Mouse (Mus musculus): ENCODE data around the gene H2al2a. TPM values are rescaled to one million over a fixed set of nuclear protein-coding genes. Genes with fewer than 3 reads are reported as not detected.

H2al2a gene
- polyA plus RNA-seq, 1 experiment from 2014 or later: not detected

DNA sequence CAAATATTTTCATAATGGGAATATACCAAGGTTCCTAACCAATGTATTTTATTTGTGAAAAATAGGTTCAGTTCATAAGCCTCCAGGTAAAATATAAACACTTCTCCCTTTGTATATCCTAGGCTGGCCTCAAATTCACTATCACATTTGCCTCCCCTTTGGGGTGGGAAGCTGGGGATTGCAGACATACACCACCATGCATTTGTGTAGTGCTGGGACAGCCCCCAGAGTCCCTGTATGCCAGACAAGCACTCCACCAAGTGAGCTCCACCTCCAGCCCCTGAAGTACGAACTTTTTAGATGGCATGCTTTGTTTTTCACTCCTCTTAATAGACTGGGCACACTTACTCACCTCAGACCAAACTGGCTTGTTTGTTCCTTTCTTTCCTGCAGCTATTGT is 26.1 kb upstream of the H2al2a start:
- Histone ChIP-seq H3K36me3 (replicated peaks) (no peaks in the 10 kb centered on the region; the same call in 1 of the 2 replicates), H3K9me3 (no peaks in the 10 kb centered on the region), H3K4me1 (peaks cover 49% of the 10 kb centered on the region), H3K27me3 (ENCODE audit: poor library complexity, severe bottlenecking) (no peaks in the 10 kb centered on the region), H3K4me3 (no peak overlapping the region), H3K27ac (no peak overlapping the region)
- 60% methylated on average over 1 of the region's 1 CpGs for WGBS
- no peak for DNase-seq (ENCODE audit: extremely low spot score, low spot score)

DNA sequence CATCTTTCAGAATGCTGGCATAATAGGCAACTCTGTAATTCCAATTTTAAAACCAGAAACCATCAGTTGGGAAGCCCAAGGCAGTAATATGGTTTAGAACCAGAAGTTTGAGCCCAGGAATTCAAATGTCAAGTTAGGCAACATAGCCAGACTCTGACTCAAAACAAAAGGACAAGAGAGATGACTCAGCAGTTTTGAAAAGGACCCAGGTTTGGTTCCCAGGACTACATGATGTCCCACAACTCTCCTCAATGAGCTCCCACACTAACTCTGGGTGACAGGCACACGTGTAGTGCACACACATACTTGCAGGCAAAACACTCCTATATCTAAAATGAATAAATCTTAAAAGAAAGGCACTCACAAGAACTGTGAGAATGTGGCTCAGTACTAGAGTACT is 22.4 kb upstream of the H2al2a start:
- peaks cover 12% of the 10 kb centered on the region for H3K4me1 ChIP-seq
- no peak overlapping the region for H3K4me3 ChIP-seq
- H3K27me3 ChIP-seq (ENCODE audit: poor library complexity, severe bottlenecking): no peaks in the 10 kb centered on the region
- no peak for DNase-seq (ENCODE audit: extremely low spot score, low spot score)
- H3K36me3 ChIP-seq (replicated peaks): no peaks in the 10 kb centered on the region; the same call in 1 of the 2 replicates
- H3K9me3 ChIP-seq: no peaks in the 10 kb centered on the region
- 78% methylated on average over 1 of the region's 1 CpGs for WGBS
- no peak overlapping the region for H3K27ac ChIP-seq

DNA sequence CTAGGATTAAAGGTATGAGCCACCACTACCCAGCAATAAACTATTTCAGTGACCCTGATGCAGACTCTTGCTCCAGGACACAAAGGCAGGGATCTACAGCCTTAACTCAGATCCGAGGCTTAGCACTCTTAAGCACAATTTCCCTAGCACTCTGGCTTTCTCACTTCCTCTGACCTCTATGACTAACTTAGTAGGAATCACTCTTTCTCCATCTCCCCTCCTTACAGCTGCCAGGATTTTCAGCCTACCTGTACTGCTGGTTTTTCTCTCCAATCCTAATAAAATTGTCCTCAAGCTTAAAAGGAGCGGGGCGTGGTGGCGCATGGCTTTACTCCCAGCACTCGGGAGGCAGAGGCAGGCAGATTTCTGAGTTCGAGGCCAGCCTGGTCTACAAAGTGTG is 20.6 kb upstream of the H2al2a start:
- no peak overlapping the region for H3K4me3 ChIP-seq
- DNase-seq (ENCODE audit: extremely low spot score, low spot score): no peak
- H3K27ac ChIP-seq: no peak overlapping the region
- H3K4me1 ChIP-seq: no peaks in the 10 kb centered on the region
- no peaks in the 10 kb centered on the region for H3K9me3 ChIP-seq
- no peaks in the 10 kb centered on the region; the same call in 1 of the 2 replicates for H3K36me3 ChIP-seq (replicated peaks)
- 93% methylated on average over 6 of the region's 6 CpGs for WGBS
- no peaks in the 10 kb centered on the region for H3K27me3 ChIP-seq (ENCODE audit: poor library complexity, severe bottlenecking)

DNA sequence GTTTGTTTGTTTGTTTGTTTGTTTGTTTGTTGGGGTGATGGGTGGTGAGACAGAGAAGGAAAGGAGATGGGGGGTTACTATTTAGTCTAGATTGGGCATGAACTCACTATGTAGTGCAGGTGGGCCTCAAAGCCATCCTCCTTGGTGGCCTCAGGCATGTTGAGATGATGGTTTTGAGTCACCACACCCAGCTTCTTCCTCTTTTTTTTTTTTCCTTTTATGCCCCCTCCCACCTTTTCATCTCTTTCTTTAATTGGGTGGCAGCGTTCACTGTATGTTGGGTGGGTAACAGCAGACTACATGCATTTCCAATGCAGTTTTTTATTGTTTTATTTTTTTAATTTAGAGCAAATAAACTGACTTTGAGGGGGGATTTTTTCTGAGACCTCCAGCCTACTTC is 19.9 kb upstream of the H2al2a start:
- H3K36me3 ChIP-seq (replicated peaks): no peaks in the 10 kb centered on the region
- H3K4me3 ChIP-seq: no peak overlapping the region
- WGBS: 97% methylated on average over 1 of the region's 1 CpGs
- H3K9me3 ChIP-seq: no peaks in the 10 kb centered on the region
- no peaks in the 10 kb centered on the region for H3K4me1 ChIP-seq
- H3K27me3 ChIP-seq (ENCODE audit: poor library complexity, severe bottlenecking): no peaks in the 10 kb centered on the region
- no peak overlapping the region for H3K27ac ChIP-seq
- no peak for DNase-seq (ENCODE audit: extremely low spot score, low spot score)

DNA sequence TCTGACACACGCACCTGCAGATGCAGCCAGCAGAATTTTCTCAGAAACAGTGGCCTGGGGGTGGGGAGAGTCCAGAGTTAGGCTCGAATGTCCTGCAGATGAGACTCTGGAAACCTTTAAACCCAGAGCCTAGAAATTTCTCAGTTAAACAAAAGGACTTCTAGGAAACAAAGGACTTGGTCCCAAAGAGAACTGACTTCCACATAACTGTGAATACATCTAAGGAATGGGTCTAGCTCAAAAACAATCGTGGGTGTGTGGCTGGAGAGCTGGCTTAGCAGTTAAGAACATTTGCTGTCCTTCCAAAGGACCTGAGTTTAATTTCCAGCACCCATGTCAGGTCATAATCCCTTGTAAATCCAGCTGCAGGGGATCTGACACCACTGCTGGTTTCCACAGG is 18.8 kb upstream of the H2al2a start:
- H3K9me3 ChIP-seq: no peaks in the 10 kb centered on the region
- DNase-seq (ENCODE audit: extremely low spot score, low spot score): no peak
- no peaks in the 10 kb centered on the region for H3K27me3 ChIP-seq (ENCODE audit: poor library complexity, severe bottlenecking)
- no peak overlapping the region for H3K4me3 ChIP-seq
- H3K4me1 ChIP-seq: no peaks in the 10 kb centered on the region
- H3K36me3 ChIP-seq (replicated peaks): no peaks in the 10 kb centered on the region
- 59% methylated on average over 3 of the region's 3 CpGs for WGBS
- H3K27ac ChIP-seq: no peak overlapping the region

DNA sequence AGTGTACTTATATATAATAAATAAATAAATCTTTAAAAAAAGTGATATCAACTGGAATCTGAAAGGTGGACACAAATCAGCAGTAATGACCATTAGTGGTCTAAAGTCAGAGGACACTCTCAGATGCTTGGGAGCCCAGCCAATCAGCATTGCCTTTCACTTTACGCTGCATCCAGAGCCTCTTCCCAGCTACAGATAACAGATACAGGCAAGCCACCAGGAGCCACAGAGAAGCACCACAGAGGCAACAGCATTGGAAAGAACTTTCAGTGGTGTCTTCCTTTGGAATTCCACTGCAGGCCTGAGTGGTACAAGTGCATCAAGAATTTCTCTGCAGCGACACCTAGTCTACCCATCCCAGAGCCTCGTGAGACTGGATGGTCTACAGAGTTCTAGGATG is 16.1 kb upstream of the H2al2a start:
- Histone ChIP-seq H3K4me1 (no peaks in the 10 kb centered on the region), H3K27me3 (ENCODE audit: poor library complexity, severe bottlenecking) (no peaks in the 10 kb centered on the region), H3K27ac (no peak overlapping the region), H3K9me3 (no peaks in the 10 kb centered on the region), H3K4me3 (no peak overlapping the region), H3K36me3 (replicated peaks) (no peaks in the 10 kb centered on the region)
- no peak for DNase-seq (ENCODE audit: extremely low spot score, low spot score)
- 92% methylated on average over 3 of the region's 3 CpGs for WGBS

DNA sequence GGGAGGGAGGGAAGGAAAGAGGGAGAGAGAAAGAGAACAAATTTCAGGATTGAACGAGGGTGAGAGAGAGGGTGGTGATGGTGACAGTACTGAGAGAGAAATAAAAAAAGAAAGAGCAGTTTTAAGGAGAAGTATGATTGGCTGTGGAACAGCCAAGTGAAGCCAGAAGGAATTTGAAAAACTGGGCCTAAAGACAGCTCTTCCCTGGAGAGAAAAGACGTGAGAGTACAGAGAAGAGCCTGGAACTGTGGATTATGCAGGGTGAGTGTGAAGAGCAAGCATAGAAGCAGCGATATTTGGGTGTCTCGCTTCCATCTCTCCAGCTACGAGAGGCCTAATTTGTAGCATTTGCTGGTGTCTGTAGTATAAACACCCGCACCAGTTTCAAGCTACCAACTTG is 14.5 kb upstream of the H2al2a start:
- no peaks in the 10 kb centered on the region for H3K36me3 ChIP-seq (replicated peaks)
- H3K4me3 ChIP-seq: no peak overlapping the region
- H3K4me1 ChIP-seq: no peaks in the 10 kb centered on the region
- H3K9me3 ChIP-seq: no peaks in the 10 kb centered on the region
- no peak overlapping the region for H3K27ac ChIP-seq
- no peak for DNase-seq (ENCODE audit: extremely low spot score, low spot score)
- no peaks in the 10 kb centered on the region for H3K27me3 ChIP-seq (ENCODE audit: poor library complexity, severe bottlenecking)
- 92% methylated on average over 6 of the region's 6 CpGs for WGBS

DNA sequence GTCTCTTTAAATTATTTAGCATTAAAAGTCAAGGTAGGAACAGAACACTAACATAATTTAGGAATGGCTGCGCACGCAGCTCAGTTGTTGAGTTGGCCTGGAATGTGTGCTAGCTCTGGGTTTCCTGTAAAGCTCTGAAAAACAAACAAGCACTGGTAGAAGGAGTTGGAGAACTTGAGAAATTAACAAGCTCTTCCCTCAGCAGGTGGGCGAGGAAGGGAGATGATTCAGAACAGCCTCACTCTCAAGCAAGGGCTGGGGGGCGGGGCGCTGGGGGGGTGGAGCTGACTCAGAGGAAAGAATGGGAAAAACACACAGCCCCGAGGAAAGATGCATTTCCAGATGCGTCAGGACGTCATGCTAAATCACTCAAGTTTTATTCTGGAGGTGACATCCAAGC is 8.4 kb upstream of the H2al2a start:
- Histone ChIP-seq H3K4me3 (no peak overlapping the region), H3K9me3 (no peaks in the 10 kb centered on the region), H3K27ac (no peak overlapping the region), H3K36me3 (replicated peaks) (no peaks in the 10 kb centered on the region), H3K27me3 (ENCODE audit: poor library complexity, severe bottlenecking) (no peaks in the 10 kb centered on the region), H3K4me1 (peaks cover 10% of the 10 kb centered on the region)
- DNase-seq (ENCODE audit: extremely low spot score, low spot score): peak; percentile 16
- 36% methylated on average over 8 of the region's 8 CpGs for WGBS

DNA sequence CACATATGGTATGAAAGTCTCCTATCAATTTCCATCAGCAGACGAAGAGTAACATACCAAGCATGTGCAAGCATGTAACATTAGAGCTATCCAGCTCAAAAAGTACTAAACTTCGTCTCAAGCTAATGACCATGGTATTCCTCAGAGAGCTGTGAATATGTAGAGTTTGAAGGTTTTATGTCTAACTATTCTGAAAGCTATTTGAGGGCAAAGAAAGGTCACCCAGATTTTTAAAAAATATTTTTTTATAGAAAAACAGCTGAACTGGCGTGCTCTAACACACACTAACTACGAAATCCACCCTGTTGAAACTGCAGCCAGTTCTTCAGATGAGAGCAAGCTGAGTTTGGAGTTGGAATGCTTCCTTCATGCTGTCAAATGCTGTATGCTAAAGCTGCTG is 7.5 kb upstream of the H2al2a start:
- 91% methylated on average over 4 of the region's 4 CpGs for WGBS
- Histone ChIP-seq H3K9me3 (no peaks in the 10 kb centered on the region), H3K27me3 (ENCODE audit: poor library complexity, severe bottlenecking) (no peaks in the 10 kb centered on the region), H3K36me3 (replicated peaks) (no peaks in the 10 kb centered on the region), H3K4me3 (no peak overlapping the region), H3K27ac (no peak overlapping the region), H3K4me1 (peaks cover 10% of the 10 kb centered on the region)
- DNase-seq (ENCODE audit: extremely low spot score, low spot score): no peak

DNA sequence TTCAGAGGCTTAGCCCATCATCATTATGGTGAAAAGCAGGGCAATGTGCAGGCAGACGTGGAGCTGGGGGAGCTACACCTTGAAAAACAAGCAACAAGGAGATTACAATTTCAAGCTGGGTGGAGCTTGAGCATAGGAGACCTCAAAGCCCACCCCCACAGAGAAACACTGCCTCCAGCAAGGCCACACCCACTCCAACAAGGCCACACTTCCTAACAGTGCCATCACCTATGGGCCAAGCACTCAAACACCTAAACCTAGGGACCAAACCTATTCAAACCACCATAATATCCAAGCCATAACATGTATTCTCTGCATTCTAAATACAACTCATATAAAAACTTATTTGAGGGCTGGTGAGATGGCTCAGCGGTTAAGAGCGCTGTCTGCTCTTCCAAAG is 5.5 kb upstream of the H2al2a start:
- Histone ChIP-seq H3K4me1 (peaks cover 10% of the 10 kb centered on the region), H3K4me3 (no peak overlapping the region), H3K9me3 (no peaks in the 10 kb centered on the region), H3K27me3 (ENCODE audit: poor library complexity, severe bottlenecking) (no peaks in the 10 kb centered on the region), H3K36me3 (replicated peaks) (no peaks in the 10 kb centered on the region), H3K27ac (no peak overlapping the region)
- WGBS: 93% methylated on average over 3 of the region's 3 CpGs
- no peak for DNase-seq (ENCODE audit: extremely low spot score, low spot score)

DNA sequence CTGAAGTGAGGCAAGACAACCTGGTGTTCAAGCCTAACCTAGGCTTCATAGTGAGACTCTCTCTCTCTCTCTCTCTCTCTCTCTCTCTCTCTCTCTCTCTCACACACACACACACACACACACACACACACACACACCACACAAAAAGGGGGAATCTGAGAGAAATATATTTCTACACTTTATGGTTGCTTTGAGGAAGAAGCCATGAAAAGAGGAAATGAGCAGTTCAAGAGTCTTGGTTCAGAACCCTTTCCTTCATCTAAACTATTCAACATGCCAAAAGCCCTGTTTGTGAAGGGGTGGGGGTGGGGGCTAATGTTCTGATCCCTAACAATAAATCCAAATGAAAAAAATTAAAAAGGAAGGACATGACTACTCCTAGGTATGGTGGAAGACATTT is 7.2 kb downstream of the H2al2a start:
- Histone ChIP-seq H3K36me3 (replicated peaks) (no peaks in the 10 kb centered on the region), H3K9me3 (no peaks in the 10 kb centered on the region)

DNA sequence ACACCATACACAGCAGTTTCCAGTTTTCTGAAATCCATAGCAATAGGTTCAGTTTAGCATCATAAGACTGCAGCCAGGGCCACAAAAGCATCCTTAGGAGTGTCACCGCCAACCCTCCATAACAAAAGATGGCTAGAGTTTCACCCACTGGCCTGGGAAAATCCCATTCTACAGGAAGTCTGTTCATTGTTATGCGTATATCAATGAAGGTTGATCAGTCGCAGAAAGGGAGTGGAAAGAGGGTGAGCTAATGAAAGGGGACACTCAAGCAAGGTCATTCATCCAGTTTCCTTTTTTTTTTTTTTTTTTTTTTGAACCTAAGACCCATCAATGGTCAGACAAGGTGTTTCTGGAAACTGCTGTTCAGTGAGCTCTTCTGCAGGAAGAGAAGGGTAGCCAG is 7.6 kb downstream of the H2al2a start:
- 49% methylated on average over 3 of the region's 3 CpGs for WGBS
- no peak for DNase-seq (ENCODE audit: extremely low spot score, low spot score)
- Histone ChIP-seq H3K27me3 (ENCODE audit: poor library complexity, severe bottlenecking) (no peaks in the 10 kb centered on the region), H3K4me1 (no peaks in the 10 kb centered on the region), H3K9me3 (no peaks in the 10 kb centered on the region), H3K36me3 (replicated peaks) (no peaks in the 10 kb centered on the region), H3K4me3 (no peak overlapping the region), H3K27ac (no peak overlapping the region)

More for the DNA sequence above, 7.2 kb downstream of the H2al2a start:
- no peak overlapping the region for H3K27ac ChIP-seq
- no peaks in the 10 kb centered on the region for H3K27me3 ChIP-seq (ENCODE audit: poor library complexity, severe bottlenecking)
- DNase-seq (ENCODE audit: extremely low spot score, low spot score): no peak
- no peak overlapping the region for H3K4me3 ChIP-seq
- H3K4me1 ChIP-seq: no peaks in the 10 kb centered on the region

DNA sequence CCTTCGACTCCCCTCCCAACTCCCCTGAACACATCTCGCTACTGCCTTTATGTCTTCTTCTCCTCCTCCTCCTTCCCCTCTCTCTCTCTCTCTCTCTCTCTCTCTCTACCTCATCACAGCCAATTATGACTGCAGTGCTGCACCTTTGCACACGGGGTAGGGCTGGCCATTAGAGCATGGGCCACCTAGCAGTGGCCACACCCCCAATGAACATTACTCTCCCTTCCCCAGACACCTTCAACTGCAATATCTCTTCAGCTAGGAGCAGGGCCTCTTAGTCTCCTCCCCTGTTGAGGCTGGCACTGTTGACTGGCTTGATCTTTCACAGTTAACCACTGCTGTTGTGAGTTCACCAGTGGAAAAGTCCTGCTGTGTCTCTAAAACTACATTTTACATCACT is 10.1 kb downstream of the H2al2a start:
- Histone ChIP-seq H3K27me3 (ENCODE audit: poor library complexity, severe bottlenecking) (no peaks in the 10 kb centered on the region), H3K4me3 (no peak overlapping the region), H3K36me3 (replicated peaks) (no peaks in the 10 kb centered on the region), H3K4me1 (no peaks in the 10 kb centered on the region), H3K27ac (no peak overlapping the region), H3K9me3 (no peaks in the 10 kb centered on the region)
- DNase-seq (ENCODE audit: extremely low spot score, low spot score): no peak
- WGBS: 89% methylated on average over 3 of the region's 3 CpGs

DNA sequence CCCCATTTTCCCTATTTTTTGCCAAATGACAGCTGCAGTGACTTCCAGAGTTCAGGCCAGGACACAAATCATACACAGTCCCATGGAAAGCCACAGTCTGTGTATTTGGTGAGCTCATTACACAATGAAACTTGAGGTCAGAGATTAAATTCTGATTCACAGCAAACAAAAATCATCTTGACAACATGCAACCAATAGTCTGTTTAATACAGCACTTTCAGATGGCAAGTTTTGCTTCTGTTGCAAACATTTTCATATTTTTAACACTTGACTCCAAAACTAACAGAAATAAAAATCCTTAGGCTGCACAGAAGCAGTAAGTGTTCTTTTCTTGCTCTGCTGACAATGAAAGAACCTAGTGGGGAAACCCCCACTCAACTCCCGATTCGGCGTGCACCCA is 12.0 kb downstream of the H2al2a start:
- Histone ChIP-seq H3K36me3 (replicated peaks) (no peaks in the 10 kb centered on the region), H3K4me3 (no peak overlapping the region), H3K27me3 (ENCODE audit: poor library complexity, severe bottlenecking) (no peaks in the 10 kb centered on the region), H3K27ac (no peak overlapping the region), H3K9me3 (no peaks in the 10 kb centered on the region), H3K4me1 (no peaks in the 10 kb centered on the region)
- 96% methylated on average over 3 of the region's 3 CpGs for WGBS
- no peak for DNase-seq (ENCODE audit: extremely low spot score, low spot score)
